Mouse (Mus musculus) adrenal gland, adult 8-10 months (tissue): Measurements from ENCODE around the gene Pitpna. TPM values are rescaled to one million over a fixed set of nuclear protein-coding genes. Genes with fewer than 3 reads are reported as not detected.
"Not testable (repeated sequence)": the region's sequence is repeated elsewhere in the genome, so short reads cannot be mapped to it uniquely, and the experiment has no call there.

Experiments used
- DNase-seq: peaks from one replicate; pipeline ENCODE4 v3.0.0; 2022
- total RNA-seq, 4 experiments: library from RNA; stranded (reverse); gene quantifications; 2 replicates each; pipeline ENCODE4 v1.2.4; 2022

Pitpna gene
- total RNA-seq, 4 experiments from 2014 or later = 172 to 186 (median 176) TPM

DNA sequence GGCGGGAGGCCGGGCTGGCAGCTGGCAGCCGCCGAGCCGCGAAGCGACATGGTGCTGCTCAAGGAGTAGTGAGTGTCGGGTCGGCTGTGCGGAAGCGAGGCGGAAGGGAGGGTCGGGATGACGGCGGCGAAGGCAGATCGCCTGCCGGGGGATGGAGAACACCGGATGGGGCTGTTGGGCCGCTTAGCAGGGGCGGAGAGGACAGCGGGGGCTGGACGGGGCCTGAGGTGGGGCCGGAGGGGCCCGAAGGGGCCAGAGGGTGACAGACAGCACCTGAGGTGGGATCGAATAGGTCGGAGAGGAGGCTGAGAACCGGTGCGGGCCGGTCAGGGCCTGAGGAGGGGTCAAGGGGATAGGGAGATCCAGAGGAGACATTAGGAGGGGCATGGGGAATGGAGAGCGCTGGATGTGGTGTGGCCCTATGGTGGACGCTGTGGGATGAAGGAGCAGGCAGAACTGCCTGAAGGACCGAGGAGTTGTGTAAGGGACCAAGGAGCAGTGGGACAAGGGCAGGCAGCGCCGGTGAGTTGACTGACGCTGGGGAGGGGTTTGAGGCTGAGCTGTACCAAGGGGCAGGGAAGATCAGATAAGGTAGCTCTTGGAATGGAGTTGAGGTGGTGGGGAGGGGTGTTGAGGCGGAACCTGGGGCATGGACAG is 516 bp downstream of the Pitpna start:
- DNase-seq = no peak

DNA sequence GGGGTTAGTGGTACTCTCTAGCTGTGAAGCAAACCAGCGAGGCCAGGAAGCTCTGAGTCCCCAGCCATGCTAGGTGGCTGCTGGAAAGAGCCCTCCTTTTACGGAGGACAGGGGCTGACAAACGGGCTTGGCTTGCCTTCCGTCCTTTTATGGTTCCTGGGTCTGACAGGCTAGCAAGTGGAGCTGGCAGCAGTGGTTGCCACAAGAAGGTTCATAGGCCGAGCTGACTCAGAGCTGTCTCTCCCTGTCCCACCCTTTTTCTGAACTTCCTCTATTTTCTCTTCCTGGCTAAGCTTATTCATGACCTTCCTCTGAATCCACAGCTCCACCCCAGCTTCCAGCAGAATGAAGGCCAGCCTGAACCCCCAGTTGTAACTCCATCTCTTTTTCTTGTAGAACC is 4.7 kb downstream of the Pitpna start:
- no peak for DNase-seq

DNA sequence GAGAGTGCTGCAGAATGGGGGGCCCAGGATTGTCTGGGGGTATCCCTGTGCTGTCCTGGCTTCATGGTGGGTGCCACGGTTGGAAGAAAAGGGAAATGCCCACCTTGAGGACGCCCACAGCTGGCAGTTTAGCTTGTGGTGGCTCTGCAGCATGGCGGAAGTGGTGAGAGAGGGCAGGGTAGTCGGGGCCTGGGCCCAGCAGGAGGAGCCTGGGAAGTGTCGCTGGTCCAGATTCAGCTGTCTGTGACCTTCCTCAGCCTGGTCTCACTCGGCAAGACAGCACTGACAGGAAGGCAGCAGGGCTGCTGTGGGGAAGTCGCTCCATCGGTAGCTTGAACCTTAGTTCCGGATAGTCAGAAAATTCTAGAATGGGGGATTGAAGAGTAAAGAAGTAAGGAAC is 6.5 kb downstream of the Pitpna start:
- no peak for DNase-seq

DNA sequence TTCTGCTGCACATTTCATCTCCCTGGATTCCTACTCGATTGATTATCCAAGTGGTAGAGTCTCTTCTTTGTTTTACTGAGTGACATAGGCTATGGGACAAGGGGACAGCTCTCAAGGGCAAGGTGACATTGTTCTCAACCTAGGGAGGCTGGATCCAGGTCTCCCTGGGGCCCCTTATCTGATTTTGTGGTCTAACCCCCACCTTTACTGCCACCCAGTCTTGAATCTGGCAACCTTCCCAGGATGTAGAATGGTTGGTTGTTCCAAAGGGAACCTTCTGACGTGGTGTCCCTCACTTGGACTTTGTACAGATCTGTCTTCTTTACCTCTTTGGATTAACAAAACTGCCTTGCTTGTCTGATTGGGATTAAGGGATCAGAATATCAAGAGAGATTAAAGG is 7.5 kb downstream of the Pitpna start:
- DNase-seq = no peak

DNA sequence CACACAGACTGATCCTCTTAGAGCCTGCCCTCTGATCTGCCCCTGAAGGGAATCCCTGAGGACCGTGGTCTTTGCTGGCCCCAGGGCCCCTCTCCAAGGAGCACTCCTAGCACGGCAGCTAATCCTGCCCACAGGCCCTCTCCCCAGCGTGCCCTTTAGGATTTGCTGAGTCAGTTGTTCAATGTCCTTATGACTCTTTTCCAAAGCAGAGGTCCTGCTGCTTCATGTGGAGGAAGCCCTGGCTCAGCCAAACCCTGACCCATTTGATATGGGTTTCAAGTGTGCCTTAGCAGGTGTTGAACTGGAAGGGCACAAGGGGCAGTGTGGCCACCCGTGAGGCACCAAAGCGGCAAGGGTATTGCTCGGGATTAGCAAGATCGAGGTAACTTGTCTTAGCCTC is 7.9 kb downstream of the Pitpna start:
- no peak for DNase-seq

DNA sequence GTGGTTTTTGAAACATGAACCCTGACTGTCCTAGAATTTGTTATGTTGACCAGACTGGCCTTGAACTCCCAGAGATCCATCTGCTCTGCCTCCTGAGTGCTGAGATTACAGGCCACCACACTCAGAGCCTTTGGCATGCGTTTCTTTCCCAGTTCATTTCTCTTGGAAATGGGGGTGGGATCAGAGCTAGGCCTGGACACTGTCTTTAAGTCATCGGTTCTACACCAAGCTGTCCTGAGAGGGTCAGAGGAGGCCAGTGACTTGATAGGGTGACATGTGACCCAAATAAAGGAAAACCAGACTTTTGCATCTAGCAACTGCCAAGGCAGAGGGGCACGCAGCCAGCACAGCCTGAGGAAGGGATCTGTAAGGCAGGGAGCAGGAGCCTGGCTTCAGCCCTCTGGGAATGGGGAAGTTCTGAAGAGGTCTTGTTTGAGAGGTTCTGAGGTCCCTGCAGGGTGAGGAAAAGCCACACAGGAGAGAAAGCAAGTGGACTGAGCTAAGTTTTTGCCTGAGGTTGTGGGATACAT is 8.9 kb downstream of the Pitpna start:
- DNase-seq = no peak

DNA sequence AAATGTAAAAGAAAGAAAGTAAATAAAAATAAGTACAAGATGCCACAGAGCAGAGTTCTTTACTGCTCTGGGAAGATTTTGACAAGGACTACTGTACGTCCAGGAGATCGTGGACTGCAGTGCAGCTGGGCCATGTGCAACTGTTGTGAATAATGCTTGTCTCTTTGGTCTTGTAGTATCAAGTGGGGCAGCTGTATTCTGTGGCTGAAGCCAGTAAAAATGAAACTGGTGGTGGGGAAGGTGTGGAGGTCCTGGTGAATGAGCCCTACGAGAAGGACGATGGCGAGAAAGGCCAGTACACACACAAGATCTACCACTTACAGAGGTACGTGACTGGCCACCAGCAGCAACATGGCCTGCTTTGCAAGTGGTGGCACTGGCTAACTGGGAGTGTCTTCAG is 10.1 kb downstream of the Pitpna start:
- DNase-seq = no peak

DNA sequence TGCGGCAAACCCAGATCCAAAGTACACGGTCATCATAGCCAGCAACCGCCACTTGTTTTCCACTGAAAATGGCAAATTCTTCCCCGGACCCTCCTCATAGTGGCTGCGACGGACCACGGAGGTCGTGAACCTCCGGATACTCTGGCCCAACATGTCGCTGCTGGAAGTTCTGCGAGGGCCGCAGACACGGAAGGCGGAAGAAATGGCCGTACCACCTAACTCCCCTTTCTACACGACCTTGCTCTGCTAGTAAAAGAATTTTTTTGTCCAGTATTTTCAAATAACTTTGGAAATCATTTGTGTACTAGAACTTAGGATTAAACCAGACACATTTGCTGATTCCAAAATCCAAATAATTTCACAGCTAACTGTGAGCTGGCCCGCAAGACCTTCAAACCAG is 11.9 kb downstream of the Pitpna start:
- DNase-seq = not testable (repeated sequence)

DNA sequence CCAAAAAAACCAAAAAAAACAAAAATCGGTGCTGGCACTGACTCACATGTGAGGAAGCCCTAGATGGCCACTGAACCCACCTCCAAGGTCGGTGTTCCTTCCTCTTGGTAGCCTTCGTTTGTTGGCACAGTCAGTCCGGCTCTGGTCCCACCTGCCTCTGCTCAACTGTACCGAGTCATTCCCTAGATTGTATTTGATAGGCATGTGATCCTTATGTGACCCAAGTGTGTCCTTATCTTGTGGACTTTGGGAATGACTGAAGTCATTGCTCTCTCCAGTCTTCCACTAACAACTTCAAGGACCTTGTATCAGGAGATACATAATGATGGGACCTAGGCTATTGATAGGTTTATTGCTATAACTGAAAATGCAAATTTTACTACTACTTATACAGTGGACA is 16.9 kb downstream of the Pitpna start:
- no peak for DNase-seq

DNA sequence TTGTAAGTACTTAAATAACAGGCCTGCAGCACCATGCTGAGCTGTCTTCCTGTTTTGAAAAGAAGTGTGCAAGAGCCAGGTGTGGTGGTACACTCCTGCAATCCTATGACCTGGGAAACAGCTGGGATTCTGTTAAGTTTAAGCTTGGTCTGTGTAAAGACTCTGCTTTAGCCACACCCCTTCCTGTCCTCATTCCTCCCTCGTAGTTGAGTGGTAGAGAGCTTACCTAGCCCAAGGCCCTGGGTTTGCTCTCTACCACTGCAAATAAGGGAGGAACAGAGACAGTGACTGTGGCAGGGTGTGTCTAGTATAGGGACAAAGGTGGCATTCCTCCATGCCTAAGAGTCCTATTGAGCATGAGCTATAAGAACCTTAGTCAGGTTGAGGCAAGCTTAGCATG is 17.4 kb downstream of the Pitpna start:
- no peak for DNase-seq

DNA sequence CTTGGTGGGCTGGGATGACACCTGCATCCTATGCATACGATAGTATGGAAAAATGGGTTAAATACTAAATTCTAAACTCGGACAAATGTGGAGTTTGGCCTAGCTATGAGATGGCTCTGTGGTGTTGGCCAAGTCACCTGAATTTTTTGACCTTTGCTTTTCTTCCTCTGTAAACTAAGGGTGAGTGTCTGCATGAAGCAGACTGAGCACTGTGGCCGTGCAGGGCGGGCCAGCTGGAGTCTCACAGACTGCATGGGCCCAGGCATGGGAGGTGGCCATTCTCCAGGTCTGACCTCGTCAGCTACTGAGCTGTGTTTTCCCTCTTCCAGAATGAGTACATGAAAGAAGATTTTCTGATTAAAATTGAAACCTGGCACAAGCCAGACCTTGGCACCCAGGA is 20.9 kb downstream of the Pitpna start:
- no peak for DNase-seq

DNA sequence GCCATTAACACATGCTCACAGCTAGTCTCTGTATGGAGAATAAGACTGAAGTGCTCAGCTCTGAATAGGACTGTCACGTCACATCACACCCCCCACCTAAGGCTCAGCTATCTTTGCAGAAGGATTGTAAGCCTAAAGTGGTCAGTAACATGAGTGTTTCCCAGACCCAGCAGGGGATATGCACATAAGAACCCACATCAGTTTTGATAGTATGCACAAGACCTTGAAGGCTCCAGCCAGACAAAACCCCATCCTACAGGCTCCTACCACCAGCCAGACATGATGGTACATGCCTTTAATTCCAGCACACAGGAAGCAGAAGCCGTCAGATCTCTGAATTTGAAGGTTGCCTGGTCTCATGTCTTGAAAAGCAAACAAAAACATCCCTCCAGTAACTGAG is 22.1 kb downstream of the Pitpna start:
- DNase-seq = no peak

DNA sequence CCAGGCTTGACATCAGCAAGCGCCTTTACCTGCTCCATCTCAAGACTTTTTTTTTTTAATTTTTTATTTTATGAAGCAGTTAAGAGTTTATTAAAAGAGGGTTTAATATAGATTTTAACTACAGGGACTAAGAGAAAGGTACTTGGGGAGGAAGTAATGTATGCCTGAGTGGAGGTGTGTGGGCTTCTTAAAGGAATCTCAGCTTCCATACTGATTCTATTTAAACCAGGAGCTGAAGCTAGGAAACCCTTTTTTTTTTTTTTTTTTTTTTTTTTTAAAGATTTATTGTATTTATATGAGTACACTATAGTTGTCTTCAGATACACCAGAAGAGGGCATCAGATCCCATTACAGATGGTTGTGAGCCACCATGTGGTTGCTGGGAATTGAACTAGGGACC is 26.9 kb downstream of the Pitpna start:
- no peak for DNase-seq

DNA sequence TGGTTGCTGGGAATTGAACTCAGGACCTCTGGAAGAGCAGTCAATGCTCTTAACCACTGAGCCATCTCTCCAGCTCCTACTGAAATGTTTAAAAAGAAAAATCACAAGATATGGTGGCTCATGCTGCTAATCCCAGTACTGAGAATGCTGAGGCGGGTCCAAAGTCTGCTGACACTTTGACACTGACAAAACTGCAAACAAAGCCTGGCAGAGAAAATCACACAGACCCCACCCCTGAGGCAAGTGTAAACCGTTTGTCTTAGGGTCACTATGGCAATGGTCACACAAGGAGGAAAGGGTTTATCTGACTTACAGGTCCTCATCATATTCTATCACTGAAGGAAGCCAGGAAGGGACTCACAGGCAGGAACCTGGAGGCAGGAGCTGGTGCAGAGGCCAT is 27.7 kb downstream of the Pitpna start:
- no peak for DNase-seq

DNA sequence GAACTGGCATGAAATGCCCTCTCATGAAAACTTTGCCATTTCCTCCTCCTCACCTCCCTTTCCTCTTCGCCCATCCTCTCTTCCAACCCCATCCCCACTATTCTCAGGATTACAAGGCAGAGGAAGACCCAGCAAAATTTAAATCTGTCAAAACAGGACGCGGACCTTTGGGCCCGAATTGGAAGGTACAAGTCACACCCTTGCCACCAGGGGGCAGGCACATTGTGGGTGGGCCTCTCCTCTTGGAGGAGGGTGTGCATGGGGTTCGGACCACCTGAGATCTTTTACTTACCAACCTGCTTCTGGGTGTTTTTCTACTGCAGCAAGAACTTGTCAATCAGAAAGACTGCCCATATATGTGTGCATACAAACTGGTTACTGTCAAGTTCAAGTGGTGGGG is 31.2 kb downstream of the Pitpna start:
- DNase-seq = no peak

DNA sequence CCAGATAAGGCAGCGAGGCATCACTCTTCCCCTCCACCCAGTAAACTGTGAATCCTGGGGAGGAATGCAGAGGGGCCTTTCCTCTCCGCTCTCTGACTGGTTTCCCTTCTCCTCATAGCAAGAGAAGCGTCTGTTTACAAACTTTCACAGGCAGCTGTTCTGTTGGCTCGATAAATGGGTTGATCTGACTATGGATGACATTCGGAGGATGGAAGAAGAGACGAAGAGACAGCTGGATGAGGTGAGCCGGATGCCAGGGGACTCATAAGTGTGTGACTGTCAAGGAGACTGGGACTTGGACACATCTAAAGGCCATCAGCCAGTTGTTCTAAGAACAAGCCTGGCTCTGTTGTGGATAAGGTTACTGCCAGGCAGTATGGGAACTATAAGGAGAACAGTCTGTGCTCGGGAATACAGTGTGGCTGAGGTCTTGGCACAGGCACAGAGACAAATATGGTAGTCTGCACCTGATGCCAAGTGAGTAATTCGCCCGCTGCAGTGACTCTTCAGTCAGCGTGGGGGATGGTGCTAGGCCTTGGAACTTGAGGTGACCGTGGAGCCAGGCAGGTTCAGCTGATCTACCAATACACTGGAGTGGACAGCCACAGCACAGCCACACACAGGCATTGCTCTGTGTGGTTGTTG is 32.4 kb downstream of the Pitpna start:
- DNase-seq = peak; percentile 84

DNA sequence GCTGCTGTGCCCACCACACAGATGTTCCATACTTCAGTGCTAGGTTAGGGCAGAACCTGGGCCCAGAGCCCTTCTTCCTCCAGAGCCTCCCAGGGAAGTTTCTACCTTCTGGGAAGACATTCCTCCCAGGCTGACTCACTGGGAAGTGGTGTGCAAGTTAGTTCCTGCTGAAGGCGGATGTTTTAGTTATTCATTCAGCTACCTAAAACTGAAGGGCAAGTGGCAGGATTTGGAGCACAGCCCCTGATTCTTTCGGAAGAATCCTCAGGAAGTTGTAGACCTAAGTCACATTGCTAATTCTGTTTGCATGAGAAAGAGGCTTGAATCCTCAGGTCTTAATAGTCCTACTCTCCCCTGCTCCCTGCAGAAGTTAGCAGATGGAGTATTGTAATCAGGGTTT is 33.5 kb downstream of the Pitpna start:
- no peak for DNase-seq

DNA sequence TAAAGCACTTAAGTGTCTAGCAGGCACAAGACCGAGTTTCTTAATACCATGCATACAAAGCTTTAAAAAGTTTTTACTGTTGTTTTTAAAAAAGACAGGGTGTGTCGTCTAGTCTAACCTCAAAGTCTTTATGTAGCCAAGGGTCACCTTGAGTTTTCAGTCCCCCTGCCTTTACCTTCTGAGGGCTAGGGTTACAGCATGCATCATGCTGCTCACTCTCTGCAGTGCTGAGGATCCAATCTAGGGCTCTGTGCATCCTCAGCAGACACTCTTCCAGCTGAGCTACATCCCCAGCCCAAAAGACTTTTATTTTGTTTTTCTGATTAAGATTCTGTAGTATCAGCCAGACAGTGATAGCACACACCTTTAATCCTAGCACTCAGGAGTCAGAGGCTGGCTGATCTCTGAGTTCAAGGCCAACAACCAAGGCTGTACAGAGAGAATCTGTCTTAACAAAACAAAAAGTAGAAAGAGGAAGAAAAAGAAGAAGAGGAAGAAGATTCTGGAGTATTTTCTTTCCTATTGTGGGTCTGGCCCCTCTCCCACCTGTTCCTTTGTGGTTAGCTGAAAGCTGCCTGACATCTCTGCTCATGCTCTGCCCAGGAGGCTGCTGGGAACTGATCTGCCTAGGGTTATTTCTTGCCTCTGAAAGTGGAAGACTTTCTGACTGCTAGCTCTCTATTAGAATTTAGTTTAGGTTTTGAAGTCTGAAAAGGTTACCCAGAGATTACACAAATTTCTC is 34.9 kb downstream of the Pitpna start:
- no peak for DNase-seq

DNA sequence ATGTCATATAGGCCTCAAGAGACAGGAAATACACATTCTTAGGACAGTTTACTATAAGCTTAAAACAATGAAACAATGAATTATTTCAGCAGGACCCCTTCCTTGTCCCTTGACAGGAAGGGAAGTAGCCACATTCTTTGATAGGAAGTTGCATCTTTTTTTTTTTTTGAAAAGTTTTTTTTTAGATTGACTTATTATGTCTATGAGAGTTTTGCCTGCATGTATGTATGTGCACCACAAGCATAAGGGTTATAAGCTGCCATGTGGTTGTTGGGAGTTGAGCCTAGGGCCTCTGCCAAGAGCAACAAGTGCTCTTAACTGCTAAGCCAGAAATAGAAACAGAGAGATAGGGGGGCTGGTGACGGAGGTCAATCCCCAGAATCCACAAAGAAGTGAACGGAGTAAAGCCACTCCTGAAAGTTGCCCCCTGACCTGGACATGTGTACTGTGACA is 36.2 kb downstream of the Pitpna start:
- no peak for DNase-seq

DNA sequence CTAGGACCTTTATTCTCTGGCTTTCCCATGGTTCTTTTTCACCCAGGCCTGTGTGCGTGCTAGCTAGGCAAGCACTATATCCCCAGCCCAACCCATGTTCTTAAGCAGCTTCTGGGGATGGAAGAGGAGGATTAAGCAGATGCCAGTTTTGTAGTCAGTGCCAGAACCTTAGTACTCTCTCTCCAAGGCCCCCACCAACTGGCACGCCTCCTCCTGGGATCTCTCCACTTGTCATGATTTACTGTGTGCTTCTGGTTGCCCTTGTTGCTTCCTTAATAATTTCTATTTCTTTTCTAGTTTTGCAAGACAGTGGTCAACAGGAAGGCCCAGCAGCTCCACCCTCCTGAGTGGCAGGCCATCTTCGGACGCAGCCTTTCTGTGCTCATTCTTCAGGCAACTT is 37.9 kb downstream of the Pitpna start:
- DNase-seq = no peak

DNA sequence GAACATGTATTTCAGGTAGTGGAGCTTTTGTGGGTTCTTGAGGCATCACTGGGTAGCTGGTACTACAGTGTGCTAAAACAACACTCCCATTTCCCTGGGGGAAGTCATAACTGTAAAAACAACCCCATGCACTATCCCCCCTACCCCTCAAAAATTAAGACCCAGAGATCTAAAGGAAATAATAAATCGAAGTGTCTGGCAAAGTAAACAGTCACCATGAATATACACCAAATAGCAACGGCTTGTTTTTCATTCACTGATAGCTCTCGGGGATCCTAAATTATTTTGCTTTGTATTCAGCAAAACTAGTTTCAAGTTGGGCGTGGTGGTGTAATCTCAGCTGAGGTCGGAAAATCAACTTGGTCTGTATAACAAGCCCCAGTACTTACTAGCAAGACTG is 42.2 kb downstream of the Pitpna start:
- DNase-seq = no peak

DNA sequence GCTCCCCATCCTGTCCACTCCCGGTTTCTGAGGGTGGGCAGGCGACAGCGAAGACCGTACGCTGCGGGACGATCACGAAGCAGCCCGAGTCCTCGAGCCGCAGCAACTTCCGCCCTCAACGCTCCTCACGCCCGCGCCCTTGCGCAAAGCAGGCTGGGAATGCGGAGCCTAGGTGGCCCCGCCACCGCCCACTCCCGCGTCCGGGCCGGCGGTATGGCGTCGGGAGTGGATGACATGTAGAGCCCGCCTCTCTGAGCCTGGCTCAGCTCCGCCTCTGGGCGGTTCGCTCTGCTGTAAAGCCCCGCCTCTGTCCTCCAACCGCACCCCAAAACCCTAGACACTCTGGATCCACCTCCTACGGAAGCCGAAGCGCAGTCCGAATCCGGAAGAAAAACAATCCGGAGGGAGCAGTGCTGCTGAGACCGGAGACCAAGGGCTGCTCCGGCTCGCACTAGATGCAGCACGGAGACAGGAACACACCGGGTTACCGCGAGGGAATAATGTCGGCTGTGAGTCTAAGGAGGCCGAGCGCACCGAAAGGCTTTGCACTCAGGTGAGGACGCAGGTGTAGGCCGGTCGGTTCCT is 42.8 kb downstream of the Pitpna start, which contains the start of gene Inpp5k:
TSS of gene Inpp5k (plus strand) at position 344 of the 585 bp plus-strand sequence.
- DNase-seq = peak; percentile 98

DNA sequence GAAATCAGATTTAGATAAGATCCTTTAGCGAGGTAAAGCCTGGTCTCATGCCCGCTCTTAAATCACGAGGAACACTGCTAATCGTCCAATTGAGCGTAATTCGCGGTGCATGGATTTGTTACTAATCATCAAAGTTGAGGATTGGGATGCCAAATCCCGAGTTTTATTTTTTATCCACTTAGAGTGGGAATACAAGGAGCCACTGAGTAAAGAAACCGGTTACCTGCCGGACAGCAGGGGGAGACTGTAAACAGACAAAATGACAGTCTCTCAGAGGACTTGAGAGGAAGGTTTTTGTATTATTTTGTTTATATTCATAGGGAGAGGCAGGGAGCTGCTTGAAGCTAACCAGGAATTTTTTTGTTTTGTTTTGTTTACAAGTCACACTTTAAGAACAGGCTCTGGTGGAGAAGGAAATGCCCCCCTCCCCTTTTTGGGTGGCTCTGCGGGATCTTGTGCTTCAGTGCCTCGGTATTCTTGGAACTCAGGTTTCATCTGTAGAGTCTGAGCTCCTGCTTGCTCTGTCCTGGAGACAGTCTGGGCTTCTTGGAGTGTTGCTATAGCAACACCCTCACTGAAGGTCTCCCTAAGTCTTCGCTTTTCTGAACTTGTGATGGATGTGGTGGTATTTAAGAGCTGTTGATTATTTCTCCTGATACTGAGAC is 43.8 kb downstream of the Pitpna start:
- DNase-seq = no peak
